Mouse (Mus musculus) heart, adult 10 weeks (tissue): ENCODE data around the gene Zfp599. TPM values are rescaled to one million over a fixed set of nuclear protein-coding genes. Genes with fewer than 3 reads are reported as not detected.

ENCODE experiments used
- polyA plus RNA-seq: library from polyadenylated mRNA; stranded (reverse); fragments of 350-450 nt; fragmentation: Illumina TruSeq; extraction: RNeasy Lipid Tissue Mini Kit (QIAGEN cat#74804); gene quantifications from one replicate; pipeline ENCODE4 v1.2.3, GENCODE M21; 2014; ENCODE audit warnings: low read depth, low replicate concordance

Zfp599 gene
- polyA plus RNA-seq, result 0.16 TPM

DNA sequence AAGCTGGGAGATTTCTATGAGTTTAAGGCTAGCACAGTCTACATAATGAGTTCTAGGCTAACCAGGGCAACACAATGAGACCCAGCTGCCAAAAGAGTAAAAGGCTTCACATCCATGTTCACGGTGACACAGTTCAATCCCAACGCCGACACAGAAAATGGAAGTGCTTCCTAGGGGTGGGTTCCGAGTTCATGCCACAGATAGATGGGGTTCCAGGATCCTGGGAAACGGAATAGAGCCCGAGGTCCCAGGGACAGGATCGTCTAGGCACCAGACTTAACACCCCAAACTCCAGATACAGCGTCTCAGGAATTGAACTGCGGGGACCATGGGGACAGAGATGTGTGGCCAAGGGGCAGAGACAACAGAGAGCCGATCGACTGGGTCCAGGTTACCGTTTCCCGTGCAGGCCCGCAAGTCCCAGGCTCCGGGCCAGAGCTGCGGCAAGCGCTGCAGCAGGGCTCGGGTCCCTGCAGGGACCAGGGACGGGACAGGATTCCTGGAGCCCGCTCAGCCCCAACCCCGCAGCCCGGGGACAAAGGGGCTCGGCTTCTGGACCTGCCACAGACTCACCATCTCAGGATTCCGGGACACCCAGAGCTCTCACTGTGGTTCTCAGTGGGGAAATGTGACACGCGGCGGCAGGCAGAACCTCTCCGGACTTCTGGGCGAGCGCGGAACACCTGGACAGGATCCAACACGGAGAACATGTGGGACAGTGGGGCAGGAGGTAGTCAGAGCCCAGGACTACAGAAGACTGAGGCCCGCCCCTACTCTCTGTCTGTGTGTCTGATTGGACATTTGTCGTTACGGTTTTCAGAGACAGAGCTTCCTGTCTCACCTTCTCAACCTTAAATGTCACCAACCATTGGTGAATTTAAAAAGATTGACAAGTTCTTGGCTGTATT lies at the start of gene Zfp599:
Gene Zfp599, minus strand, starts transcription at position 712 of the 908 bp plus-strand sequence.

DNA sequence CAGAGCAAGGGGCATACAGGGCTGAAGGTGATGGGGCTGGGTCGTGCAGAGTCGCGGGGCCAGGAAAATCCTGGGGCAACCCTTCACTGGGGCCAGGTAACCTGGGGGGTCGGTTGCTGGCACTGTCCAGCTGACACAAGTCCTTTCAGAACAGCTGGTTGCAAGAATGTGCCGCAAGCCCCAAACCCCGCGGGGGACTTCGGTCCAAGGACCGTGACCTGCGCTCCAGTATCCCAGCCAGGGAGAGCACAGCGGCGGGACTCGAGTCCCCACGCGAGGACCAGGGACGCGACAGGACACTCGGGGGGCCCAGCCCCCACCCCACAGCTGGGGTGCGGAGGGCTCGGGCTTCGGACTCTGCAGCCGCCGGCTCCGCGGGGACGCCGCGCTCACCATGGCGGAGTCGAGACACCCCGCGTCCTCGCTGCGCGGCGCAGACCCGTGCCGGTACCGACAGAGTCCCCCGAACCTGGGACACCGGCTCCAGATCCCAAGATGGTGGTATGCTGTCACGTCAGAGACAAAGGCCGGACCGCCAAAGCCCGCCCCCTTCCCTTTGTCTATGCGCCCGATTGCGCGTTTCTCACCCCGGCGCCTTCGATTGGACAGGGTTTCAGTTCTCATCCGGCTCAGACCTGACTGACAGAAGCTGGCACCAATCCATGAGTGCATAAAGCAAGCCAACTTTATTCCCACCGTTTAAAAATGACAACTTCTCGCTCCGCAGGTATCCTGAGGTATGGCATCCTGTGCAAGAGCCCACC lies 47.6 kb upstream of the Zfp599 start, which contains the start of gene Zfp810:
Gene Zfp810, minus strand, starts transcription at position 493 of the 764 bp plus-strand sequence.

DNA sequence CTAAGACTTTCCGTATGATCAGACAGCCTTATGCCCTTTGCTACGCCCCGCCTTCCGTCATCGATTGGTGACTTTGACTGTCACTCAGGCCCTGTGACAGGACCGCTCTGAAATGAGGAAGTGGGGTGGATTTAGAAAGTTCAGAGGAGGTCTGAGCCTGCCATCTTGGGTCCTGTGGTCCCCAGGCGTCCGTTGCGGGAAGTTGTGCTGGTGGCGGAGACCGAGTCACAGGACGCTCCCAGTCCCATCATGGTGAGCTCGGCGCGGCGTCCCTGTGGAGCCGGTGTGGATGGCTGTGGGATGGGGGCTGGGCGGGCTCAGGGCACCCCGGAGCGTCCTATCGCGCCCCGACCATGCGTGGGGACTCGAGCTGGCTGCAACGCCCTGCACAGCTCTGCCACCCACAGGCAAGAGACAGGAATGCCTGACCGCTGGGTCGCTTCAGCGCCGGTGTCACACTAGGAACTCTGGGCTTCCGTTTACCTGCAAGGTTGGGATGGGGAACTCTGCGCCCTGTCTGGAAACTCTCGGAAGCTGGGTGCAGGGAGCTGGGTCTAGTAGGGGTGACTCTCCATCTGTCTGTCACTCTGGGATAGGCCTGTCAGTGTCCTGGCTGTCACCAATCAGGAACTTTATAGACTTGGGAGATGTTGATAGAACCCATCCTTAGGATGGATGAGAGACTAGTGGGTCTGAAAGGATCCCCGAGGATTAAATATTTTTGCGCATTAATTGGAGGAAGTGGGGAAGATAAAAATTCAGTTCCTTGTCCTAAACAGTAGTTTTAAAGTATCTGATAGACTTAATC lies 33.9 kb downstream of the Zfp599 start, which contains the start of gene Zfp809:
Gene Zfp809, plus strand, starts transcription at position 134 of the 808 bp plus-strand sequence.

Other genes with a start within 250 kb of the Zfp599 start
- 0.10 TPM for gene Elavl3, start 207.9 kb downstream of the Zfp599 start, polyA plus RNA-seq
- not detected for gene Gm49318, start 188.6 kb downstream of the Zfp599 start, polyA plus RNA-seq
- 5.1 TPM for gene Zfp653, start 188.5 kb downstream of the Zfp599 start, polyA plus RNA-seq
- 114 TPM for gene Ecsit, start 174.5 kb downstream of the Zfp599 start, polyA plus RNA-seq
- 14.5 TPM for gene Cnn1, start 160.7 kb downstream of the Zfp599 start, polyA plus RNA-seq
- gene Elof1, start 142.7 kb downstream of the Zfp599 start, polyA plus RNA-seq, result 52.4 TPM
- gene Acp5, start 124.2 kb downstream of the Zfp599 start, polyA plus RNA-seq, result 4.2 TPM
- 42.0 TPM for gene Pigyl, start 103.0 kb downstream of the Zfp599 start, polyA plus RNA-seq
- gene Zfp872, start 71.8 kb downstream of the Zfp599 start, polyA plus RNA-seq, result not detected
- gene Zfp809, start 34.2 kb downstream of the Zfp599 start, polyA plus RNA-seq, result 24.3 TPM
- gene Zfp810, start 47.8 kb upstream of the Zfp599 start, polyA plus RNA-seq, result 6.6 TPM
- 2.0 TPM for gene Anln, start 129.3 kb upstream of the Zfp599 start, polyA plus RNA-seq
- gene 9530077C05Rik, start 151.6 kb upstream of the Zfp599 start, polyA plus RNA-seq, result 1.2 TPM
- gene Gm17545, start 194.4 kb upstream of the Zfp599 start, polyA plus RNA-seq, result not detected
- 55.9 TPM for gene Rp9, start 209.8 kb upstream of the Zfp599 start, polyA plus RNA-seq
- 8.0 TPM for gene Bbs9, start 215.8 kb upstream of the Zfp599 start, polyA plus RNA-seq